Mouse (Mus musculus): ENCODE results near the gene Grik4.

The Grik4 gene

DNA sequence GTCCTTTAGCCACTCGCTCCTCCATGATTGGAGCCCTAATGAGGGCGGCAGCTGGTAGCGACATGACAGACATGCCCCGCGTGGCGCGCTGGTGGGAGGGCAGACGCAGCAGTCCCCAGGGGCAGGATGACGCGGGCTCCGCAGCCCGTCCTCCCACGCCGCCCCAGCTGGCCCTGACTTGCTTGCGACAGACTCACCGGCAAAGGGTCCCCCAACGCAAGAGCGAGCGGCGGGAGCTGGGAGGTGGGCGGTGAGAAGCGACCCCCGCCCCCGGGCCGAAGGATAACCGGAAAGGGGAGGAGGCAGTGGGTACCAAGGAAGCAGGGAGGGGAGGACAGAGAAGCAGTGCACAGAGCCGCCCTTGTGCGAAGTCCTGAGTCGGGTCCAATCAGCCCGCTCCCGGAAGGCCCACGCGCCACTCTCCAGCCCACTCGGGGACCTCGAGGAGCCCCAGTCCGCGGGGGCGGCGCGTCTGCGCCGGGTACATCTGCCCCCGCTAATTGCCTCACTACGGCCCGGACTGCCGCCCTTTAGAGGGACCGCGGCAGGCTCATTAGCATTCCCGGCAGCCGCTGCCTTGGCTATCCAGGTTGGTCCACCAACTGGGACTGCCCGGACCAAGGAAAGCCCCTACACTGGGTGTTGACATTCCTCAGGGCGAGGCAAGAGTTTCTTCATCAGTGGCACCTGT lies 46.8 kb downstream of the Grik4 start:
- peak; percentile 9 for DNase-seq

DNA sequence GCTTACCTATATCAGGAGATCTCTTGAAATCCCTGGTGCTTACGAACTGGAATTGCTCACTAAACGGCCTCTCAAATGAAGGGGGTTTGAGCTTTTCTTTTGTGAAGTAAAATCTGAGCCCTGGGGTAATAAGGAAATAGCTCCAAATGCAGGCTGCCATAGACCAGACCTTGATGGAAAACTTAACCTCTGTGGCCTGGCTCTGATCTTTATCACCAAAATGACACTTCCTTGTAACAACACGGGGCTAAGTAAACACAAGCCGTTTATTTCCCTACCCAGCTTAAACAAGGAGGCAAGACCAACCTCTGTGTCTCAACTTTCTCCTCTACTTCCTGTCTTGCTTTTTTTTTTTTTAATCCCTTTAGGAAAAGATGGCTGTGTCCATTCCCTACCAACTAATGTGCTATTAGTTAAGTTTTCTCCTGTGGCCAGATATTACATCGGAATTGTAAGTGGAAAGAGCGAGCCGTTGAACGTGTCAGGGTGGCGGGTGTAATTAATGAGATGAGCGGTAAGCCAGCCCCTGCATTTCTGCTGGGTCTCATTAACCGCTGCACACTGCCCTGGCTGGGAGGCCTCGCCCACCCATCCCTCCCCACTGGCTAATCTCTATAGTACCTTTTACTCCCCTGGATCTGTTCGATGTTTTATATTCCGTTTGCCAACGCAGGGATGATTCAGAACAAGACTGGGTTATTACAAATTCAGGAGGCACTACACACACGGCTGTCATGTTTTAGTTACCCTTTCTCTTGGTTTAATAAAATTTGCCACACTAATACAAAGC lies 47.7 kb downstream of the Grik4 start:
- DNase-seq = no peak

DNA sequence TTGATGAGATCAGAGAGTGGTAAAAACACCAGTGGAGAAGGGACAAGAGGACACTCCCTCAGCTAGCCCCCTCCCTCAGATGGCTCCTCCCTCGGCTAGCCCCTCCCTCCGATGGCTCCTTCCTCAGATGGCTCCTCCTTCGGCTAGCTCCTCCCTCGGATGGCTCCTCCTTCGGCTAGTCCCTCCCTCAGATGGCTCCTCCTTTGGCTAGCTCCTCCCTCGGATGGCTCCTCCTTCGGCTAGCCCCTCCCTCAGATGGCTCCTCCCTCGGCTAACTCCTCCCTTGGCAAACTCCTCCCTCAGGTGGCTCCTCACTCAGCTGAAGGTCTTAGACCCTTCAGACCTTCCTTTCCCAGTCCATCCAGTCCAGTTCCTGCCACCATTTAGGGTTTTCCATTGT lies 51.5 kb downstream of the Grik4 start:
- DNase-seq = no peak

DNA sequence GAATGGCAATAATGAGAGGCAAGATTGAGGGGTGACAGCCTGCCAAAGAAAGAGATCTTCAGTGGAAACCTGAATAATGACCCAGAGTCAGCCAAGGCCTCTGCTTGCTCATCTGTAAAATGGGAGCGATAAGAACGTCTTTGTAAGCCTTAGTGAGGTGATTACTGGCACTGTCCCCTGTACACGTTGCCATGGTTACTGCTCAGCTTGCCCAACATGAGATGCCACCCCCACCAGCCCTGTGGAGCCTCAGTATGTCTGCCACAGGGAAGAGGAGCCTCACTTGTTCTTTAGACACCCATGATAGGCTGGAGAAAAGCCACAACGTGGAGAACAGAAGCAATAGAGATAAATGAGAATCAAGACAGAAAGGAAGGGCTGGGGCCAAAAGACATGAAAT lies 56.4 kb downstream of the Grik4 start:
- no peak for DNase-seq

DNA sequence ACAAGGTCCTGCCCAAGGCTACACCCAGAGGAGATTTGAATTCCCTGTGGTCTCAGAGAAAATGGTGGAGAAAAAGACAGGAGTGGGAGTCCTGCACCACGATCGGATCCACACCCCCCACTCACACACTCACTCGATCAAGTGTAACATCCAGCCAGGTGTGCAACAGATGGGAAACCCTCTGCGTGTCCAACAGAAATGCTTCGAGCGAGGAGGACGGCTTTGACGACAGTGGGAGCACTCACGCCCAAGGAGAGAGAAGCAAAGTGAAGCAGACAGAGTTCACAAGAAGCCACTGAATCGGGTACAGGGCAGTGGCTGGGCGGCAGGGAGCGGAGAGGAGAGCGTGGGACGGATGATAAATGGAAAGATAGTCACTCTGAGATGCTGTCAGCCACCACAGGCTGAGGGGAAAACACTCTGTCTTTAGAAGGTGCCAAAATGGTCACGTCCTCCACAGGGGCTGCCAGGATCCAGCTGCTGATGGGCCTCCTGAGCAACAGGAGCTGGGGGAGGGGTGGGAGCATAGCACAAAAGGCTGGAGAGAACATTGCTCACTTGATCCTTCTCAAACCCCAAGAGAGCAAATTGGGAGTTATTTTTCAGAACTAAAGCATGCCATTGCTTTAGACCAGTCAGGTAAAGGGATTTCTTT lies 58.1 kb downstream of the Grik4 start:
- DNase-seq = no peak

DNA sequence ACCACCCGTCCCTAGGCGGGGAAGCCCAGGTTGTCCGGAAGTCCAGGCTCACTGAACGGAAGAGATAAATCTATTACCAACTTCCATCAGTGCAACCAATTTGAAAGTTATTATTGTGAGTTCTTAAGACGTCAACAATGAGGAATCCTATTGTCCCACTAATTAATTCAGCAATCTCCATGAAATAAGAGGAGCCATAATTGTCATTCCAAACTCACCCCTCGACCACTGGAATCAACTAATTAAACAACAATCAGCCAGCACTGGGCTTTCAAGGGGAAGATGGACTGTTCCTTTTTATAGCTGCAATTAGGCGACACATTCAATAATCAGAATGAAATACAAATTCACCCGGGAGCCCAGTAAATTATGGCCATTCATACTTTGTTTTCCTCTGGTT lies 58.7 kb downstream of the Grik4 start:
- DNase-seq = peak; percentile 18

DNA sequence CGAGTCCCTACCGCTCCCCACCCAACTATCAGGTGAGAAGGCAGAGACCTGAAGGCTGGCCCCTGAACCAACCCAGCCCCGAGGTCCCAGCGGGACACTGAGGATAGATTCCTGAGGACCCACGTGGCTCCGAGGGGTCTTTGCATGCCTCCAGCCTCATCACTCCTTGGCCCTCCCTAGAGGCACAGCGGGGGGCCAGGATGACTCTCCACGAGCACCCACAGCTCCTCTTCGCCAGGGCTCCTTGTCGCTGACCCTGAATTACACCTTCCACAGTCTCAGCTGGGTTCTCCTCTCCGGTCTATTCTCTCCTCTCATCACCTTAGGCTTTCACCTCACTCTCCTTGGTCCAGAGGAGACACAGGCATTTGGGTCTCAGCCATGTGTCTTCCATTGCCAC lies 59.2 kb downstream of the Grik4 start:
- DNase-seq = no peak

DNA sequence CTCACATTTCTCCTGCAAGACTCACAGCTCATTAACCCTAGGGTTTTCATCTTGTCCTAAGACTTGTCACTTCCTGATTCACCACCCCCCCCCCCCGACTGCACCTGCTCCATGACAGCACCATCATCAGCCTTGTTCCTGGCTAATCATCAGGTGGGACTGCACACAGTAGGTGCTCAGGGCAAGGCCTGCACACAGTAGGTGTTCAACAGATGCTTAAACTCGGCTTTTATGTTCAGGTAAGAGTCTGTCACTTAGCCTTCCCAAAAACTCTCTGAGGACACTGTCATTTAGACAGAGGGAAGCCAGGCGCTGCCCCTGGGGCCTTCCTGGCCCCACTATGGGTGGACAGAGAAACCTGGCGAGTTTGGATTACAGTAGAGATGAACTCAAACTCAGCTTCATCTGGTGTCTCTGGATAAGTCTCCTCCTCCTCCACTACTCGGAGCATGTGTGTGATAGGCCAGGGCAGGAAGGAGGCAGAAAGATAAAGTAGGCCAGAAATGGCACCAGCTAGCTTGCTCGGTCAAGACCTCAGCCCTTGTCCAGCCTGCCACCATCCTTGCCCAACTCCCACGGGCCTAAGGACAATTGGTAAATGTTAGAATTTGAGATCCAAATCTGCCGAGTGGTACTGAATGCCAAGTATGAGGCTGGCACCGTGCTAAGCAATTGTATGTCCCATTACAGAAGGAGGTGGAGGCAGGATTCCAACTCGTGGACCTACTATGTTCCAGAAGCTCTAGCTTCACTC lies 61.1 kb downstream of the Grik4 start:
- no peak for DNase-seq

DNA sequence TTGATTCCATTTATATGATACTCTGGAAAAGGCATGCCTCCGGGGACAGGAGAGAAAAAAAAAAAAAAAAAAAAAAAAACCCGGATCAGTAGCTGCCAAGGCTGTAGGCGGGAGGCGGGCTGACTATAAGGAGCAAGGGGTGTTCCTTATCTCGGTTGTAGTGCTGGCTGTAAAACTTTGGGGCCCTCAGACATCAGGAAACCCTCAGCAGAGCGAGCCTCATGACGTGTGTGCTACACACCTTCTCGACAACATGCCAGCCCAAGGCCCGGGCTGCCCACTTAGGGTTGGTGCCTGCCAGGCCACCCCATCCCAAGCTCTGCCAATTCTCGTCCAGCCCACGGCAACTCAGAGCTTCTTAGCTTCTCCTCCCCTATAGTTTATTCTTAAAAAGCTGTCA lies 62.0 kb downstream of the Grik4 start:
- DNase-seq = no peak

DNA sequence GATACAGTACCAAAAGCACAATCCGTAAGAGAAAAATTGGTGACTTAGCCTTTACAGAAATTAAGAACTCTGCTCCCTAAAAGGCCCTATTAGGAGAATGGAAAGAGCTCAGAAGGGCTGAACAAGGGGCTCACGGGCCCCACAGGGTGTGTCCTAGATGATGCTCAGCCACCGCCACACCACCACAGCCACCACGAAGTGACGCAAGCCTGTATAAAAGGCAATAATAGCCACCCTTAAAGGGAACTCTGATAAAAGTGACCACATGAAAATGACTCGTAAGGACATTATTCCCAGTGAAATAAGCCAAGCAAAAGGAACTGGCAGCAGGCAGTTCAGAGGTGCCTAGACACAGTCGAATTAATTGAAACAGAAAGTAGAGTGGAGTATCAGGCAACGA lies 63.3 kb downstream of the Grik4 start:
- DNase-seq = no peak

DNA sequence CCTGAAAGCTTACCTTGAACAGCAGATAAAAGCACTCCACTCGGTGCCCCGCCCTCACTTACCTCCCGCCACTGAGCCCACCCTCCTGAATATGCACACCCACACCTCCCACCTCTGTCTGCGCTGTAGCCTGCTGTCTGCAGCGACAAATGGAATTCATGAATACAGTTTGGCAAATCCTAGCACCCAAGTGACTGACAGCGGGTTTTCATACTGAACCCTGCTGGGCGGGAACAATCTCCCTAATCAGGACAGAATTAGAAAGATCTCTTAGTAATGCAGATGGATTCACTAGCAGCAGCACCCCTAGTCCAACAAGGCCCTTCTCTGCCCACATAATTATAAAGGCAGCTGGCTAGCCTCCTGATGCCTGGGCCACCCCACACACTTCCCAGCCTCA lies 65.9 kb downstream of the Grik4 start:
- no peak for DNase-seq

DNA sequence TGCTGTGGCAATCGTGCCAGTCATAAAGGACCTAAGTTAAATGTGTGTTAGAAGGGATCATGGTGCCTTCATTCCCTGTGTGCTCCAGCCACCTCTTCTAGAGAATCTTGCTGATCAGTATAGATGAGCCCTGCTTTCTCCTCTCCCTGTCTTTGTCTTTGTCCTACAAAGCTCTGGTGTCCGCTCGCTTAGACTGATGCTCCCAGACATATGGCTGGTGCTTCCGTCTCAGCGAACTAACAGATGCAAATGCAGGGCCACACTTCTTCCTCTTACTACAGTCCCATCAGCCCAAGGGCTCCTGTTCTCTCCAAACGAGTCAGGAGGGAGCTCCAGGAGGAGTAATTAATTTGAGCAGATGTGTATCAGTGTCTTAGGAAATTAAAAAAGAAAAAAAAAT lies 71.4 kb downstream of the Grik4 start:
- DNase-seq = no peak

DNA sequence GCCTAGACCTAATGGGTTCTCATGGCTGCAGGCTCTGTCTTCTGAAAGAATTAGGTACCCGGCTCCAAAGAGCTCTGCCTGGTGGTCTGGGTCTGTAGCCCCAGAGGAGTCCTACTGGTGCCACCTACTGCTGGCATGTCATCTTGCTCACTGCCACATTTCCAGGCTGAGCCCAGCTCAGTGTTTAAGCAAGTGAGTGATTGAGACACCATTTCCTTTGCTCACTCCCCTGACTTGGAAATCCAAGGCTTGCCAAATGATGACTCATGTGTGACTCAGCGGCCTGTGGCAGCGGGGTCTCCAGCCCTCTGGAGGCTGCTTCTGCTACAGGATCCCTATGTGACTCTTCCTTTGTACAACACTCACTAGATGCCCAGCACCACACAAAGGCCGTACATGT lies 72.6 kb downstream of the Grik4 start:
- DNase-seq = no peak

DNA sequence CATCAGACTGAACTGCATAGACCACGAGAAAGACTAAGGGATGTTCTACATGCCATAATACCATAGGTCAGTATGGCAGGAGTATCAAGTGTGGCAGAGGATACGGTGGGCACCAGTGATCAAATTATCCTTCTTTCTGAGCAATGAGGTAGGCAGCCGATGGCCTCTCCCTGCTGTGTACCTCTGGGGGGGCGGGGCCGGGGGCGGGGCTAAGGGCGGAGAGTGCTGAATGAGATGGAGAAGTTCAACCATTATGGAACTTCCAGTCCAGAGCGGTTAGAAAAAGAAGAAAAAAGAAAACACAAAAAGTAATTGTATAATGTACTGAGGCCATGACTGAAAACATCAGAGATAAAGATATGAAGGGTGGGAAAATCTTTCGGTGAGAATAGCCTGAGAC lies 74.0 kb downstream of the Grik4 start:
- no peak for DNase-seq

DNA sequence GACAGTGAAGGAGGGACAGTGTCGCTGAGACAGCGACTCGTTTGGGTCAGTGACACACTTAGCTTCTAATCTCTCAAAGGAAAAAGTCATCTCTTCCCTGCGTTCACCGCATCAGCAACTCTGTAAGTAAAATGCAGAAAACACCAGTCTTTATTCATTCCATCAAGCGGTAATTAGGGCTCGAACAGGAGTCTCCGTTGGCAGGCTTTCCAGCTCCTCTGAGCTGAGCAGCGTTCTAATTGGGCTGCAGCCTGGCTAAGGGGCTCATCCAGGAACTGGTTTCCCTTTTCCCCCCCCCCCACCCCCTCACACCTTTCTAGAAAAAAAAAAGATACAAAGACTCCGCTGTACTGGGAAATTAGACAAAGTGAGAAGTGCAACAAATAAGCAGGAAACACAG lies 75.8 kb downstream of the Grik4 start:
- no peak for DNase-seq

DNA sequence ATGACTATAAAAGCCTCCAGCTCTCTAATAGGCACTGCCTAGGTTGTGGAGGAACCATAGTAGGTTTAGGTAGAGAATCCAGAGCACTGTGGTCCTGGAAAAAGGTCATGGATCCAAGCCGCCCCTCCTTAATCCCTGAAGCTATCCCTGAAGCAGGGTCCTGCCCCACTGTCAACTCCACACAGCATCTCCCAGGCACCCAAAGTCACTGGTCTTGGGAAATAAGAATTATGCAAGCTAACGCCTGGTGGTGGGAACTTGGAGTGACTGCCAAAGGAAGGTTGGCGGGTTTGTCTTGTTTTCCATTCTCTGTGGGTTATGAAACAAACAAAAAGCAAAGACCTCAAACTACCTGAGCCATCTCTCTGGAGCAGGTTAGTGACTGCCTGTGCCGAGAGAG lies 77.6 kb downstream of the Grik4 start:
- DNase-seq = no peak

DNA sequence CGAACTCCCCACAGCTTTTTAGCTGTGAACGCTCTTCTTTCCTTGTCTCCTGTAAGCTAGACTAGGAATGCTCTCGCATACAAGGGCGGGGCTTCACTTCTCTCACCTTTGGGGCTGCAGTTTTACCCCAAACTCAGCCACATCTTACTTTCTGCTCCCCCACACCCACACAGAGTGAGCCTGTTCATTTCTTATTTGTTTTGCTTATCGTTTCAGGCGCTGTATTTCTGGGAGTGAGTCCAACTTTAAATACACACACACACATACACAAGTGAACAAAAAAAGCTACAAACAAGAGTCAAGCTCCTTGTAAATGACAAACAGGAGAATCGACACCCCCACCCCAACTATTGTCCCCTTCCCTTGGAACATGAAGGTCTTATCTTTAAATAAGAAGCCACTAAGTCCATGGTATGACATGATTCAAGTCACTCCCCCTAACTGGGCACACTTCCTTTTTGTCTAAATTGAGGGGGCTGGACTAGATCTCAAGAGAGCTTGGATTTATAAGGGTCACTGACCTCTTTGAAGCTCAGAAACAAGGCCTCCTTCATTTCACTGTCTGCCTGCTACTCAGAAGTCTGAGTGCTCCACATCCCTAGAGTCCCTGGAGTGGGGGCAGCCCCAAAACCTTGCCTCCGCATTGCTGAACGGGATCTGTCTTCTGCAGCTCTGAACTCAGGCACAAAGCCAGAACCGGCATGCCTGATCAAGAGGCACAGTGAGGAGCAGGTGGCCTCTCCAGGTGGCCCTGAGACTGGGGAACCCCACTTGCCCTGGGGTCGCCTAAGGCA lies 79.1 kb downstream of the Grik4 start:
- no peak for DNase-seq

DNA sequence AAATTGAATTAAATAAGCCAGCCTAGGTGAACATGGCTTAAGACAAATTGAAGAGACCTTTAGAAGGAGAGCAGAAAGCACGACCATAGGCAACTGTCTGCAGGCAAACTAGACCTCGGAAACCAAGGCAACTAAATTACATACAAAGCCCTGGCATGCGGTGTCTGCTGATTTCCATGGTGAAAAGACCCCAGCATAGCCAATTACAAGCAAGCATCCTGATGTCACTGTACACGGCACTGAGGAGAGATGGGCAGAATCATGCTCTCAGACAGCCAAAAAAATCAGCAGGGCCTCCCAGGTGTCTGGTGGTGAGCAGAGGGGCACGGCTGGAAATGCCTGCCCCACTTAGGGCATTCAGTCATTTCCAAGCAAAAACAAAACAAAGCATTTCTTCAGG lies 80.9 kb downstream of the Grik4 start:
- no peak for DNase-seq

DNA sequence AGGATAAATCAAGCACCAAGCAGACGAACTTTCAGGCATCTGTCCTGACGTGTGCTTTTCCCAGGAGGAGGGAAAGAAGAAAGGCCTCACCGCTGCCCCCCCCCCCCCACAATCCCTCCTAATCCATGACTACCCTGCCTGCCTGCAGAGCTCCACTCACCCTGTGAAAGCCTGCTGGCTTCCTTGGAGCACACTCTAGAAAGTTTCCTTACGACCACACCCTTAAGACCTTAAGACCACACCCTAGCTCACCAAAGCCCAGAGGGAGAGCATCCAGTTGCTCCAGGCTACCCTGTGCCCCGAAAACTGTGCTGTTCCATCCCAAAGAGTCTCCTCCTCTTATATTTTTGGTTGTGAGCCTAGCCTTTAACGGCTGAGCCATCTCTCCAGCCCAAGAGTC lies 82.6 kb downstream of the Grik4 start:
- DNase-seq = no peak

DNA sequence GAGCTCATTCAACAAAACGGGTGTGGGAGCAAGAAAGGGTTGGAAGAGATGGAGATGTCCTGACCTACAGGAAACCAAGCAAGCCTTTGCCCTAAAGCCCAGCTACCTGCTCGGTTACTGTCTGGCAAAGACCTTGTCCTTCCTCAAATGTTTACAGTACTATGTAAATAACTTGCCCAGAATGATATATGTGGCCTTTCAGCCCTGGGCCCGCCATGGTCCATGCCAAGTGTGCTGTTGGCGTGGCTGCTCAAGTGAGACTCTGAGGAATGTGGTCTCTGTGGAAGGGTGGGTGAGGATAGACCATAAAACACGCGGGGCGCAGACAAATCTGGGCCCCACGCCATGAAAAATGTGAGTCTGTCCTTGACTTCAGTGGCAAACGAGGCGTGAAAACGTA lies 83.1 kb downstream of the Grik4 start:
- DNase-seq = no peak

DNA sequence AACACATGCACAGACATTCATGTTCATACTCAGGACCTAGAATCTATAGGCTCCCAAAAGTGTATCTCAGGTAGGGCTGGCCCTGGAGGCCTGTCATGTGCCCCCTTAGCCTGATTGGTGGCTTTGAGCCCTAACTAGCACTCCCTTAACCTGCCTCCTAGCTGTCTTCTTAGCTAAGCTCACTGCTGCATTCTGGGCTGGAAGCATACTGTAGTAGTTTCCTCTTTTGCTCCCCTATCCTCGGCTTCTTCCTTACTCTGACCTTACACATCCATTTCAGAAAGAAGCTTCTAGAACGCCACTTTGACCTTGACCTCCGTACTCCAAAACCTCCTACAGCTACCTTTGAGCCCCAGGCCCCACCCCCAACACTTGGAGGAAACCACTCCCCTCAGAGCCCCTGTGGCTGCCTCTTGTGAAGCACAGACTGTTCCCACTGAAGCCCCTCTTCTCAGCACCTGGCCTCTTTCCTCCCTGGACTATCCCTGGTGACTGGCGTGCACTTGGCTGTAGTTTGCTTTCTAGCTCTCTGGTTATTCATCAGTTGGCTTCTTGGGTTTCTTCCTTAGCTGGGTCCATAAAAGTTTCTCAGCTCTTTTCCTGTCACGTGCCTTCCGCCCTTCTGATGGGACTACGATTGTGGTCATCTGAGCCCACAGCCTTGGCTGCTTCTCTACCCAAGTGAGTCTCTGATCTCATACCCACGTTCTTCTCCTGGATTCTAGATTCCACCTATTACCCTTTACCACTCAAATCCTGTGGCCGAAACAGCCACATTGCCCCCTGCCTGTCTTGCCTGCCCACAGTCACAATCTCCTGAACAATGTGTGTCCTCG lies 84.1 kb downstream of the Grik4 start:
- no peak for DNase-seq
